Comparison of ENCODE assay signal across 27 mouse cellular contexts in genomic region chr3:122950129-122950528, GRCm38 (mm10). TPM values are rescaled to one million over a fixed set of nuclear protein-coding genes. Genes with fewer than 3 reads are reported as not detected.
"Had no signal": no experiment of that assay in that cellular context is flagged by ENCODE, and none has a peak within 500 bp of the region (broad histone marks: within the 10 kb centered on the region; RNA-seq: fewer than 3 reads in every experiment).

No protein-coding gene starts in this region.

- H3K9me3 ChIP-seq: megakaryocyte, embryonic 14.5 days; midbrain, embryonic 13.5 days; midbrain, embryonic 15.5 days; neural tube, embryonic 12.5 days had no signal

- H3K27me3 ChIP-seq: megakaryocyte, embryonic 14.5 days; midbrain, embryonic 13.5 days; midbrain, embryonic 15.5 days; neural tube, embryonic 12.5 days had no signal

- H3K4me3 ChIP-seq: megakaryocyte, embryonic 14.5 days; midbrain, embryonic 13.5 days; midbrain, embryonic 15.5 days; neural tube, embryonic 12.5 days had no signal

- ATAC-seq: midbrain, embryonic 13.5 days; midbrain, embryonic 15.5 days had no signal

- H3K9ac ChIP-seq: lung, embryonic 14.5 days; midbrain, embryonic 13.5 days; midbrain, embryonic 15.5 days; neural tube, embryonic 12.5 days had no signal

- H3K4me1 ChIP-seq: megakaryocyte, embryonic 14.5 days; midbrain, embryonic 13.5 days; midbrain, embryonic 15.5 days; neural tube, embryonic 12.5 days had no signal

- H3K4me2 ChIP-seq: lung, embryonic 14.5 days; midbrain, embryonic 11.5 days; midbrain, embryonic 13.5 days; midbrain, embryonic 15.5 days; neural tube, embryonic 12.5 days had no signal

- DNase-seq: lung, adult 18-20 months; lung, embryonic 14.5 days; lung, postnatal 10 days; lung, postnatal 4 days; retina, postnatal 1 day; right cerebral cortex, adult 18-20 months; right cerebral cortex, postnatal 25 days; right cerebral cortex, postnatal 4 days; spleen, adult 18-20 months; thymus, adult 2 months; thymus, postnatal 25 days; thymus, postnatal 4 days had no signal

- H3K27ac ChIP-seq: midbrain, embryonic 13.5 days; midbrain, embryonic 15.5 days; neural tube, embryonic 12.5 days had no signal

RNA-seq across cellular contexts. Expression of gene Gm10959, which starts 31.0 kb away (rescaled TPM):
- total RNA-seq: midbrain, postnatal 0 days; monocyte, adult 5-6 weeks had no signal
- polyA plus RNA-seq: liver, embryonic 16.5 days; lung, embryonic 14.5 days; lung, embryonic 16.5 days; midbrain, embryonic 11.5 days; midbrain, embryonic 13.5 days; midbrain, embryonic 15.5 days; midbrain, postnatal 0 days; neural tube, embryonic 12.5 days; neural tube, embryonic 14.5 days; small intestine, adult 2 months; stomach, embryonic 14.5 days; stomach, embryonic 16.5 days; testis, adult 2 months; thymus, adult 2 months; urinary bladder, adult 2 months had no signal

RNA-seq across cellular contexts. Expression of gene Fabp2, which starts 55.3 kb away (rescaled TPM):
- total RNA-seq: midbrain, postnatal 0 days; monocyte, adult 5-6 weeks had no signal
- polyA plus RNA-seq: lung, embryonic 14.5 days; midbrain, embryonic 11.5 days; midbrain, embryonic 13.5 days; midbrain, postnatal 0 days; neural tube, embryonic 12.5 days; neural tube, embryonic 14.5 days; testis, adult 2 months had no signal
